Mouse (Mus musculus): ENCODE measurements at regions not wholly inside any gene's neighbourhood (a gene's known extent, or its start where the extent isn't known, plus 50 kb on each side); places are given as distances from the start of the nearest gene placed in this dataset.

DNA sequence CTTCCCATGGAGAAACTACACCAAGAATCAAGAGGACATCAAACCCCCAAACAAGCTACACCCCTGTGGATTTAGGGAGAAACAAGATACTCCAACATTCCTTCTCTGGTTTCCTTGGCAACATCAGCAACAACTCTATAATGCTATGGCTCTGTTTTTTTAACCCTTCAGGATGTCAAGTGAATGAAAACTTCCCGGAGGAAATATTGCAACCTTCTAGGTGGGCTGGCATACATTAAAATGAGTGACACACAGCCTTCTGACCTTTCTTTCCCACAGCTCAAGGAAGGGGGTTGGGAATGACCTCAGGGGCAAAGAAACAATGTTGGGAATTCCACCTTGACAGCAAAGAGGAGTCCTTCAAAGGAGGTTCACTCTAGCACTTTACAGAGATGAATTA lies 532.0 kb downstream of the Nyap2 start:
- intact Hi-C loops (cut with DNase I), result no loop called here
- DNase-seq (ENCODE audit: extremely low spot score in 1 of 2, low spot score in 2 of 2), result no peak

DNA sequence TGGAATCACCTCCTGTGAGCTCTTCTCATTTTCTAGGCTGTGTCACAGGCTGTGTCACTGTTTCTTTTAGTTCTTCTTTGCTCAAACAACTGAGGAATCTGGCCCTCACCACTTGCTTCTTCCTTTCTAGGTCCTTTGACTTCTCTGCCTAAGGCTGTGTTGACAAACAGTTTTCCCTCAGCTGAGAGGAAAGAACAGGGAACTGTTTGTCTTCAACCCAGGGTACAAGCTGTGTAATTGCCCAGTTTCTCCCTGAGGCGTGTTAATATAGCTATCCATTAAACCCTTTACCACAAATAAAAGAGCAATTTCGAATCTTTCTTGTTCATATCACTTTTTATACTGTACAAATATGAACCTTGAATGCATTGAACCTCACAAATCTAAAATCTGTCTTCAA lies 542.1 kb downstream of the Nyap2 start:
- intact Hi-C loops (cut with DNase I), result no loop called here
- DNase-seq (ENCODE audit: extremely low spot score in 1 of 2, low spot score in 2 of 2), result no peak

DNA sequence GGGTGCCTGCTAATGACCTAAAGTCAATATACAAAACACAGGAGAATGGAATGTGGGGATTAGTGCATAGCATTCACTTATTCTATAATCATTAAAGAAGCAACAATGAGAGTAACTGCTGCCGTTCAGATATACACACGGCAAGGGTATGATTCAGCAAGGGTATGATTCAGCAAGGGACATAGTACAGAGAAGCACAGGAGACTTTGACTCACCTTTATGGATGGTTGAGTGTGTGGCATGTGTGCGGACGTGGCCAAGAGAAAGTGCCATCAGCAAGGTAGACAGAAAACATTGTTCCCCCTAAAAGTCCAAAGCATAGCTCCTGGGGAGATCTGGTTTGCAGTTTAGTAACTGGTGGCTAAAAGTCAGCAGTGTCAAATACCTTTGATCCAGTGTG lies 547.4 kb downstream of the Nyap2 start:
- intact Hi-C loops (cut with DNase I), result no loop called here
- DNase-seq (ENCODE audit: extremely low spot score in 1 of 2, low spot score in 2 of 2), result no peak

DNA sequence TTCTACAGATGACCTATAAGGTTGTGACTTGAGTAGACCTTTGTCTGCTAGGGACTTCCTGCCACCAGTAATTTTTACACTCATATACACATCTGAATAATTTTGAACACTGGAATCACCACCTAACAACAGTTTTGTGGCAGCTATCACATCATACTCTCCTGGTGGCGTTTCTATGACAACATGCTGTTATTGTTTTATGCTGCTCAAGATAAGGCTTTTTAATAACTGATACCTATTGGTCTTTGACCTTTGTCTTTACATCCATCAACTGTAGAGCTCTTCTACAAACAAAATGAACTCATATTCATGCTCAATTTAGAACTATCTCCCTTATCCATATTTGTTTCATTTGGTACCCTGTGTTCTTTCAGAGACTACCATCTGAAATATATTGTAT lies 556.0 kb downstream of the Nyap2 start:
- DNase-seq (ENCODE audit: extremely low spot score in 1 of 2, low spot score in 2 of 2), result no peak
- intact Hi-C loops (cut with DNase I), result no loop called here

DNA sequence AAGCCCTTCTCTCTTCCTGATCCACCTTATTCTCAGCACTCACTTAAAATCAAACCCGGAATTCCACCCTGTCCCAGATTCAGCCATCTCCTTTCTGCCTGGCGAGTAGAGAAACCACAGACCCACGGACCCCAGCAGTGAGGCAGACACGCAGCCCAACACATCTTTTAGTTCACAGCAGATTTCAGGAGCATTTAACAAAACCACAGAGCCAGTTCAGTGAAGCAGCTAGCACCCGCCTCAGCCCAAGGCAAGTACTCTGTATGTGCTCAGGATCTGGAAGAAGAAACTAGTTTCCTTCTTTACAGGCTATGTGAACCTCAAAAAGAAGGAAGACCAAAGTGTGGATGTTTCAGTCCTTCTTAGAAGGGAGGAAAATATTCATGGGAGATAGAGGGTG lies 560.6 kb downstream of the Nyap2 start:
- DNase-seq (ENCODE audit: extremely low spot score in 1 of 2, low spot score in 2 of 2), result no peak
- intact Hi-C loops (cut with DNase I), result no loop called here

DNA sequence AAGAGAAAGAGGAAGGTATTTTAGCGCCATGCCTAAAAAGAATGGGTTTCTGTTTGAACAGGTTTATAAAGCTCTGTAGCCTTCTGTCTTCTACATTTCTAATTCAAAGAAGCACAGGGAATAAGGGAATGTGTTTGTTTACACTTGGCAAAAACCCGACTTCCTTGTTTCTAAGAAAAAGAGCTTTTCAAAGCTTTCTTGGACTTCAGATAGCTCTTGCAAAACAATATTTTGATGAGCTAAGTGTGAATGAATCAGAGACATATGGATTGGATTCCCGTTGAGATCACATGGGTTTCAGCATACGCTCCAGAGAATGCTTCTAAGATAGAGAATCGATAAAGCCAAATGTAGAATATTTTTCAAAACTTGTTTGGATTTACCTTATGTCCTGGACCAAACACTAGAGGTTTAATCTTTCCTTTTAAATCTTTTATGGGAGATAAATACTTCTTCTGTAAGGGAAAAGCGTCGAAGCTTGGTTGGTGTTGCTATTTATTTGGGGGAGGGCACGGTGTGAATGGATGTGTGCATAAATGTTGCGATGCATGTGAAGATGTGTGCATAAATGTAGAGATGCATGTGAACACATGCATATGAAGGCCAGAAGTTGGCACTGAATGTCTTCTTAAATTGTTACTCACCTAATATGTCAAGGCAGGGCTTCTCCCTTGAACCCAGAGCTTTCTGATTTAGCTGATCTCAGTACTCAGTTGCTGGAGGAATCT lies 576.4 kb downstream of the Nyap2 start:
- intact Hi-C loops (cut with DNase I), result no loop called here
- peak in 1 of 2 experiments; percentile 11 for DNase-seq (ENCODE audit: extremely low spot score in 1 of 2, low spot score in 2 of 2)

DNA sequence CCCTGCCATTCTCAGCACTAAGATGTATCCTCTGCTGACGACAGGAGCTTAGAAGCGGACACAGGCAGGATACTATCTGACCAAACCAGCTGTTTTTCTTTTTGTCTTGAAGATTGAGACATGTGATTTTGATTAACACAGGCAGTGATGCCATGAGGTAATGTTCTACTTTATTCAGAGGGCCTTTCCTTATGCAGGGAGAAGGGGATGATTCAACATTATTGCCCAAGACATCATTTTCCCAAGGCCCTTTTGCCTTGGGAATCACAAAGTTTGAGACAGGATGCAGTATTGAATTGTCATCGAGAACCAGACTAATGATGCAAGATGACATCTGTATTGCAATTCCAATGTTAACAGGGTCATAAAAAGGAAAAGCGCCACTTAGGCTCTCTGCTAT lies 571.7 kb upstream of the Gm9747 start:
- no peak for DNase-seq (ENCODE audit: extremely low spot score in 1 of 2, low spot score in 2 of 2)
- intact Hi-C loops (cut with DNase I), result no loop called here

DNA sequence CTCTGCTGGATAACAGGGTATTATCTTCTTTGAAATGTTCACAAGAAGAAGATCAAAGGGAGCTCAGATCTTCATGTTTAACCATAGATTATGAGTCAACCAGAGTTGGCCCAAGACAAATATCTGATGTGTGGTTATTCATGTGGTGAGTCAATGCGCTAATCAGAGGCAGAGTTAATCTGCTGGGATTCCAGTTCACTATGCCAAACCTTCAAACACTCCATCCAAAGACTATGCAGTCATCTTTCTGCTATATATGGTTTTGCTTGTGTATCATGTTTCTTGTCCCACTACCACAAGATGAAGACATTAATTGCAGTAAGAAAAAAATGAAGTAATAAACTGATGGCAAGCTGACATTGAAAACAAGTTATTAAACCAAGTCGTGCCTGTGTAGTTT lies 561.8 kb upstream of the Gm9747 start:
- intact Hi-C loops (cut with DNase I), result no loop called here
- DNase-seq (ENCODE audit: extremely low spot score in 1 of 2, low spot score in 2 of 2), result no peak

DNA sequence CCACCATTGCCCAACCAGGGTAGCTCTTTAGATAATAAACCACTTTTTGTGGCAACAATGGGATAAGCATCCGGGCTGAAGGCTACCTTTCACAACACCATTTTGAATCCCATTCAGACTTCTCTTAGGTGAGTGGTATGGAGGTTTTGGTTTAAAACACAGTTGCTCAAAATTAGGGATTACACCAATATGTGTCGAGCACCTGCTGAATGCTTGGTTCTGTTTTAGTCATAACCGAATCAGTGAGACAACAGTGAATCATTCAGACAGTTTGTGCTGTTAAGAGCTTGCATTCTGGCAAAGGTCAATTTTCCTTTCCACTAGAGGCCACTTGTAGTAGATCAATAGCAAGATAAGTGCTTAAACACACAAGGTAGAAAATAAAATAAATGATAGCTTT lies 561.2 kb upstream of the Gm9747 start:
- intact Hi-C loops (cut with DNase I), result no loop called here
- DNase-seq (ENCODE audit: extremely low spot score in 1 of 2, low spot score in 2 of 2), result no peak

DNA sequence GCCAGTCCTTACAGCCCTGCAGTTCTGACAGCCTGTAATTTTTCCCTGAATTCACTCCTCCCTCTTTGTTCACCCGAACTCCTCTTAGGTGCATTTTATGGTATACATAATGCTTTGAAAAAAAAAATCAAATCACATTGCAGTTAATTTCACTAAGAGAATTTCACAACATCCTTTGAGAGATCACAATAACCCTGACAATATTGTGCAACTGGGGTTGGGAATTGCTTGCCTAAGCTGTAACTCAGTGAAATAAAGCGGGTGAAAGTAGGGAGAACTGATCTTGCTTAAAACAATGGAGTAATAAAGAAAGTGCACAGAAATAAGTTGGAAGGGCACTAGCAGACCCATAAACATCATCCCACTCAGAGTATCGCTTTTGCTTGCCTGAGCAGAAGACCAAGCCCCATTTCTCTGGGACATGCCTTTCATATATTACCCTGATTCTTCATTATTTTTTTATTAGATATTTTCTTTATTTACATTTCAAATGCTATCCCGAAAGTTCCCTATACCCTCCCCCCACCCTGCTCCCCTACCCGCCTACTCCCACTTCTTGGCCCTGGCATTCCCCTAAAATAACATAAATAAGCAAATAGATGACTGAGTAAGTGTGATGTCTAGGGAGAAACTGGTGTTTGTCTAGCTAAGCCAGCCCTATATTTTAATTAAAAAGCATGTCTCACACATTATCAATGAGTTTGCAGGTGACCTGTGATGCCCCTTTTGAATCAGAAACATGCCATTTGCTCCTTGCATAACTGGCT lies 557.2 kb upstream of the Gm9747 start:
- DNase-seq (ENCODE audit: extremely low spot score in 1 of 2, low spot score in 2 of 2), result no peak
- intact Hi-C loops (cut with DNase I), result no loop called here

DNA sequence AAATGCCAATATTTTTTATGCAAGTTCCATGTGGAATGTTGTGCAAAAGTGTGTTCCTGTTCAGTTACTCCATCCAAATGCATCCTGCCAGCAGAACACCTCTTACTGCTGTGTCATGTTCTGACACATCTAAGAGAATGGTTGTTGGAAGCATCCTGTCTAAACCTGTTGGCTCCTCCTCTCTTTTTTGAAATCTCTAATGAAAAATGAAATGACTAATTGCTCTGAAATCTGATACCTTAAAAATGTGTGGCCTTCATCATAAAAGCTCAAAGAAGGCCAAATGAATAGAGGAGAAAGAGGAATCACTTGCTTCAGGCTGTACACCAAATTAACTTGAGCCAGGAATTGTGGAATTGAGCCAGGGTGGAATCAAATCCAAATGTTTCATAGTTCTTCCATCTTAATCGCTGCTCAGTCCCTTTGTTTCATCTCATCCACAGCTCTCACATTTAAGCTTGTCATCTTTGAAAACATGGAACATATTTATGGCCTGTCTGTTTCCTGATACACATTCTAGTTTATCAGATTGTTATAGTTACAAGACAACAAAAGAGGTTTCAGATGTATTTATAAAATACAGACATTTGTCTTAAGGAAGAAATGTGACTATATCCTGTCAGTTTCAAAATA lies 555.0 kb upstream of the Gm9747 start:
- intact Hi-C loops (cut with DNase I), result no loop called here

DNA sequence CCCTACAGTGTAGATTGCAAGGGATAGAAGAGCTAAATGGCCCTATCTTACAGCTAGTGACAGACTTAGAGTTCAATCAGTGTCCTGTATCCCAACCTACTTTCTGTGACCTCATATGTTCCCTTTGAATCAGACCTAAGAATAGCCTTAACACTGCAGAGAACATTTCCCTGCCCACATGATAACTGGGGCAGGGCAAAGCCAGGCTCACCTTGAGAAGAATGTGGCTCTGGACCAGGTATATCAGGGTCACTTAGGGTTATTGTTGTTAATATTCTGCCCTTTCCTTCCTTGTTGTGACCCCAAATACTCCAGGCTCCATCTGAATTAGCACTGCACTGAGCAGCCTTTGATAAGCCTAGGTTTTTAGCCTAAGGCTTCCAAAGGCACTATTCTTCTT lies 536.8 kb upstream of the Gm9747 start:
- intact Hi-C loops (cut with DNase I), result no loop called here

More for the DNA sequence above, 555.0 kb upstream of the Gm9747 start:
- DNase-seq (ENCODE audit: extremely low spot score in 1 of 2, low spot score in 2 of 2), result no peak

DNA sequence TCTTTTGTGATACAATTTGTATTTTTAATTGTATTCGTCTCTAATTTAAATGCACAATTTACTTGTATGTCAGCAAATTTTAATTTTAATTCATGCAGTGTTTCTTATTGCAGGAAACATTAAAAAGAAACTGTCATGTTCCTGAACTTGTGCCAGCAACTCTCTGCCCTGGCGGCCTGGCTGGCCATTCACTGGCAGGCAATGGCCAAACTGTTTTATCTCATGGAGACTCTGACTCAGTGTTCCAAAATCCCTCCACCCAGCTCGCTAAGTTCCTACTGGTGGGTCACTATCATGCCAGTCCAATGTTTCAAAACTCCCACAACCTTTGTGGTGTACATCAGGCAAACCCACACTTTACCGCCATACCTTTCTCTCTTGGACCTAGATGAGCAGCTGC lies 523.7 kb upstream of the Gm9747 start:
- DNase-seq (ENCODE audit: extremely low spot score in 1 of 2, low spot score in 2 of 2), result no peak
- intact Hi-C loops (cut with DNase I), result no loop called here

More for the DNA sequence above, 536.8 kb upstream of the Gm9747 start:
- no peak for DNase-seq (ENCODE audit: extremely low spot score in 1 of 2, low spot score in 2 of 2)

DNA sequence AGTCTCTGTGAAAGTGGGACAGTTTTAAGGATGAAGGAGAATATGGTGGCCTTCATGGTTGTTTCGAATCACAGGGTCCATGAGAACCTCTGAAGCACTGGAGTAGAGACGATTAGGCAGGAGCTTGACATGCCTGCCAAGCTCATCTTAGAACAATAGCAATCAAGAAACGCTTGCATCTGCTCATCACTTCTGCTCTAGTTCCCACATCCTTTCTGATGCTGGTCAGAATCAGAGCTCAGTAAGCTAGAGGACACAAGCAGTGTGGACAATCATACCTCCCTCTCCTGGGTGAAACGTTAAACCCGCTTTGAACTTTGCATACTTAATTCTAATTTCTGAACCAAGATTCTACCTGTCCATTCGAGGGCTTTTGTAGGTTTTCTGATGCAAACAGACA lies 515.8 kb upstream of the Gm9747 start:
- intact Hi-C loops (cut with DNase I), result no loop called here
- no peak for DNase-seq (ENCODE audit: extremely low spot score in 1 of 2, low spot score in 2 of 2)

DNA sequence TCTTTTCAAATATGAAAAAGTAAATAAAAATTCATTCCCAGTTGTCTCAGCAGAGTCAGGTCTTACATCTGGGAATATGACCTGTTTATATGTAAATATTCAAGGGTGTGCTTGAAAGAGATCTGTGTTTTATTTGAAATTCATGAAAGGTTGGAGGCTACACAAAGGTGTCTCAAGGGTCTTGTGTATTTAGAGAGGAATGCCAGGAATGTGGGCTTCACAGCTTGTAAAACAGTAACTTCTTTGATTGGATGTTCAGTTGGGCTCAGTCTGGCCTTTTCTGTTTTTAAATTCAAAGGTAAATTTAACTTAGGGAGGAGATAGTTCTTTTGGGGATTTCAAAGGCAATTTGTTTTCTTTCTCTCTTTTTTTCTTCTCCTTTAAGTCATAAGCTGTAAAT lies 514.7 kb upstream of the Gm9747 start:
- no peak for DNase-seq (ENCODE audit: extremely low spot score in 1 of 2, low spot score in 2 of 2)
- intact Hi-C loops (cut with DNase I), result no loop called here

DNA sequence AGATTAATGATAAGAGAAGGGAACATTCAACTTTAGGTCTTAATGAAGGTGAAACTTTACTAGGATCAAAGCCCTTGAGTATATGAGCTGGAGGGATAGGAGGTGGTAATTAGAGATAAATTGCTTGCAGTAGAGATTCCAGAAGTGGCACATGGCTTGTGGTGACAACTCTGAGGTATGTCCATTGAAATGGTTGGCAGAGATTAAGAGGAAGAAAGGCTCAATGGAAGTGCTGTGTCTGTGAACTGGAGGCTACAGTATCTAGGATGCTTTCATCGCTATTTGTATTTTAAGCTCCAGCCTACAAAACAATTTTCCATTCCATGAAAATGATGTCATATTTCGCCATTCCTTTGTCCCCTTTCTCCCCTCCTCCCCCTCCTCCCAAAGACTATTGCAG lies 508.1 kb upstream of the Gm9747 start:
- DNase-seq (ENCODE audit: extremely low spot score in 1 of 2, low spot score in 2 of 2), result no peak
- intact Hi-C loops (cut with DNase I), result no loop called here

DNA sequence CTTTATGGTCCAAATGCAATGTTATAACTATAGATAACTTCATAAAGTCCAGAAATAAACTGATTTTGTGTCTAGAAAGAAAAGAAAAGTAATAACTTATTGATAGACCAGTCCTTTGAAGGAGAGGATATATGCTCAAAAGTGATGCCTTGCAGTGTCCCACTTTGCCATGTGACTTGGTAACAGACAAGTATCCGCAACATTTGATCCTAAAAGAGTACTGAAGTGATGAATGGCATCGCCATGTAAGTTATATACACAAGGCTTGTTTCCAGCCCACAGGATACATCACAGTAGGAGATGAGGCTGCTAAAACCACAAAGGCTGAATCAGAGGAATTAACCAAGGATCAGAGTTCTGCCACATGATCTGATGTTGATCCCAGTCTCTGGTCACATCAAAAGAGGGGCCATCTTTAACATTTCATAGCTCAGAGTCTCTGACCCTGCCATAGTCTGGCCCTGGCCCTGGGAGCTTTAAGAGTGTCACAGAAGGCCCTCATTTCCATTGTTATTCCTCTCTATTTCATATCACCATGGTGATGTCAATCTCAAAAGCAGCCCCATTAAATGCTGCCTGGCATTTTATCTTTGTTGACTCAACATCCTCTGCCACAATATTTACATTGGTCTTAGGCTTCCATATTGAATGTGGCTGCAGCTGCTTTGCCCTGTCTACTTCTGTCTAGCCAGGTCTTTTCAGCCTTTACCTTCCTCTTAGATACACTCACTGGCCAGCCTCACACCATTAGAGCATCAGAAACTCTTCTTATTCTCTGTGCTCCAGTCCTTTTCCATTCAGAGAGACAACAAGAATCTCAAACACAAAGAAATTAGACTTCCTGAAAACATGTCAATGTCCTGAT lies 506.4 kb upstream of the Gm9747 start:
- intact Hi-C loops (cut with DNase I), result no loop called here
- no peak for DNase-seq (ENCODE audit: extremely low spot score in 1 of 2, low spot score in 2 of 2)

DNA sequence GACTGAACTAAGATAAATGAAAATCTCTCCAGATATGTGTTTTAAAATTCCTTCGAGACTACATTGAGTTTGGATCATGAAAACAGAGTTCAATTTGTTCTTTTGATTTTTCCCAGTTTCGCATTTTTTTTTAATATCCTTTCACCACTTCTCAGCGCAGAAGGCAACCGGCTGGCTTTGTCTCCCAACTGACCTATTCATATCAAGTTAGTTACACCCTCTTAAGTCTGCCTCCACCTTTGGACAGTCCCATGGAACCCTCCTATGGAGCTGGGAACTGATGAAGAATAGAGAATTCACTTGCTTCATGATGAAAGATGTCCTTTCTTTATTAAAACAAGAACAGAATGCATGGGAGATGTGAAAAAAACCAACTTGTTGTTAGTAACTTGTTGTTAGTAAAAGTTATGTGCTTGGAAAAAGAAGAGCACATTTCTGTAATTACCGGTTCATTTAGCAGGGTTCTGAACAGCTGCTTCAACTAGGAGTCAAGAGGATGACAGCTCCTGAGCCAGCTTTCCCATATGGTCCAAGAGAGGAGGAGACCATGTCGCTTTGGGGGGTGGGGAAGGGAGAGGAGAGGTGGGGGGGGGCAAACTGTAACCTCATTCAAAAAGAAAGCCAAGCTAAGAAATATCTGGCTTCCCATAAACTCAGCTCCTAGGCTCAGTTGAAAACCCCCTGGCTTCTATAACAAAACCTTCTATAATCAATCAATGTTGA lies 495.6 kb upstream of the Gm9747 start:
- no peak for DNase-seq (ENCODE audit: extremely low spot score in 1 of 2, low spot score in 2 of 2)

DNA sequence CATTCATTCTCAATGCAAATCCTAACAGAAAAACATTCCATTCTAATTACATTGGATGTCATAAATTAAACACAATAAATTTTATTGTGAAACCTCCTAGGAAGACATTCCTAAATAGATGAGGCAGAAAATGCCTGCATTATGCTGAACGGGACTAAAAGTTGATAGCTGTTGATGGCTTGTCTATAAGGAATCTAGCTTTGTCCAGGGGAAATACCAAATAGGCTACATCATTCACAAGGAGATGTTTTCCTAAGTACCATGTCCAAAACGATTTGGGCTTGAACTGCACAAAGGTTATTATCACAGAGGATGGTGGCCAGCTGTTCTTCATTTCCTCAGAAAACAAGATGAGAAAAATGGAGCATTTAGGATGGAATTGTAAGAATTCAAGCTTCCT lies 494.5 kb upstream of the Gm9747 start:
- intact Hi-C loops (cut with DNase I), result no loop called here
- no peak for DNase-seq (ENCODE audit: extremely low spot score in 1 of 2, low spot score in 2 of 2)

More for the DNA sequence above, 495.6 kb upstream of the Gm9747 start:
- intact Hi-C loops (cut with DNase I), result no loop called here
